Mouse (Mus musculus) ES-E14 (cell line): ENCODE data around the gene Usp35.

Experiments
- CHD2 ChIP-seq: IDR thresholded peaks from 2 replicates; pipeline ENCODE4 v1.6.1; 2014; ENCODE audit warnings: mild to moderate bottlenecking, low read depth, low read length, inconsistent platforms
- HCFC1 ChIP-seq: IDR thresholded peaks from 2 replicates; pipeline ENCODE4 v1.6.1; 2012; ENCODE audit warnings: low read length, inconsistent platforms, borderline replicate concordance; ENCODE audit not compliant: insufficient read depth
- MAFK ChIP-seq: IDR thresholded peaks from 2 replicates; pipeline ENCODE4 v1.6.1; 2014; ENCODE audit warnings: mild to moderate bottlenecking, low read depth, low read length, inconsistent platforms; ENCODE audit not compliant: insufficient read depth
- ZC3H11A ChIP-seq: IDR thresholded peaks from 2 replicates; pipeline ENCODE4 v1.6.1; 2012; ENCODE audit warnings: low read depth, mild to moderate bottlenecking, inconsistent platforms, low read length, borderline replicate concordance

GRCm38 (mm10) chr7:97333113-97333898, 1.5 kb upstream of the Usp35 start:
- TF ChIP-seq ZC3H11A (no peak), CHD2 (no peak), HCFC1 (no peak), MAFK (no peak)
